Mouse (Mus musculus): ENCODE results near the gene Kif21a. TPM values are rescaled to one million over a fixed set of nuclear protein-coding genes. Genes with fewer than 3 reads are reported as not detected.

Gene Kif21a
- total and polyA plus RNA-seq, 3 experiments: not detected

- H3K9me3 ChIP-seq (replicated peaks; ENCODE audit: insufficient read depth, low read length): no peaks in the 10 kb centered on the region
- no peak overlapping the region for H3K4me3 ChIP-seq (ENCODE audit: control insufficient read depth in 1 of 2, insufficient read depth in 1 of 2, low read depth in 2 of 2, low read length in 2 of 2)
- H3K36me3 ChIP-seq (ENCODE audit: control insufficient read depth in 1 of 2, insufficient read depth in 2 of 2, low read length in 2 of 2): no peaks in the 10 kb centered on the region
- no peaks in the 10 kb centered on the region for H3K27me3 ChIP-seq (ENCODE audit: control insufficient read depth in 1 of 2, insufficient read depth in 2 of 2, low read length in 2 of 2)
- H3K79me2 ChIP-seq (ENCODE audit: control insufficient read depth, insufficient read depth, low read length, poor library complexity): no peaks in the 10 kb centered on the region
- no peaks in the 10 kb centered on the region for H3K4me1 ChIP-seq (ENCODE audit: control insufficient read depth in 1 of 2, insufficient read depth in 2 of 2, low read length in 2 of 2)
- H3K27ac ChIP-seq (ENCODE audit: control insufficient read depth, low read depth, low read length): no peak overlapping the region
- TF ChIP-seq USF2 (IDR thresholded peaks at IDR 0.05; ENCODE audit: borderline replicate concordance in 1 of 2, insufficient read depth in 1 of 2, low read depth in 1 of 2, low read length in 2 of 2) (no peak), ZMIZ1 (IDR thresholded peaks at IDR 0.05; ENCODE audit: low read depth, low read length) (no peak), POLR2AphosphoS5 (IDR thresholded peaks at IDR 0.05; ENCODE audit: borderline replicate concordance, low read depth, low read length) (no peak), KAT2A (conservative IDR thresholded peaks at IDR 0.05; ENCODE audit: low read depth, low read length) (no peak), NRF1 (IDR thresholded peaks at IDR 0.05; ENCODE audit: insufficient read depth, low read depth, low read length, poor library complexity, severe bottlenecking) (no peak), HCFC1 (IDR thresholded peaks at IDR 0.05; ENCODE audit: low read depth, low read length) (no peak)
- no peak for DNase-seq (ENCODE audit: low read depth, low spot score)
- H3K9ac ChIP-seq (ENCODE audit: control insufficient read depth, low read depth, low read length, poor library complexity, severe bottlenecking): no peak overlapping the region
Measured at GRCm38 (mm10) chr15:91028962-91029361, 20.8 kb downstream of the Kif21a start.

- Histone ChIP-seq H3K27ac (ENCODE audit: control insufficient read depth, low read depth, low read length) (no peak overlapping the region), H3K9me3 (replicated peaks; ENCODE audit: insufficient read depth, low read length) (no peaks in the 10 kb centered on the region)
- no peak for TF ChIP-seq GABPA (IDR thresholded peaks at IDR 0.05; ENCODE audit: low read depth, low read length)
- TF ChIP-seq CHD2 (IDR thresholded peaks at IDR 0.05; ENCODE audit: low read length): no peak
- no peak for TF ChIP-seq USF1 (IDR thresholded peaks at IDR 0.05; ENCODE audit: low read depth, low read length)
- no peak for TF ChIP-seq MEF2A (IDR thresholded peaks at IDR 0.05; ENCODE audit: extremely low read depth, insufficient replicate concordance, low read depth, low read length, poor library complexity, severe bottlenecking)
- TF ChIP-seq USF2 (IDR thresholded peaks at IDR 0.05; ENCODE audit: borderline replicate concordance in 1 of 2, insufficient read depth in 1 of 2, low read depth in 1 of 2, low read length in 2 of 2): no peak
- no peak for TF ChIP-seq CHD1 (IDR thresholded peaks at IDR 0.05; ENCODE audit: low read depth, low read length)
- no peak for TF ChIP-seq RCOR1 (IDR thresholded peaks at IDR 0.05; ENCODE audit: low read depth, low read length)
- no peak for TF ChIP-seq EP300 (IDR thresholded peaks at IDR 0.05; ENCODE audit: low read depth in 1 of 2, low read length in 2 of 2)
- TF ChIP-seq NELFE (IDR thresholded peaks at IDR 0.05; ENCODE audit: low read depth, low read length): no peak
- no peak for TF ChIP-seq MAFK (IDR thresholded peaks at IDR 0.05; ENCODE audit: borderline replicate concordance, low read depth, low read length)
- no peak for TF ChIP-seq POLR2AphosphoS2 (IDR thresholded peaks at IDR 0.05; ENCODE audit: low read length)
- TF ChIP-seq ELF1 (IDR thresholded peaks at IDR 0.05; ENCODE audit: low read depth, low read length): no peak
- no peak for TF ChIP-seq CTCF (IDR thresholded peaks at IDR 0.05 in 2 of 3, conservative IDR thresholded peaks at IDR 0.05 in 1 of 3; ENCODE audit: control insufficient read depth in 1 of 3, insufficient read depth in 1 of 3, low read depth in 2 of 3, low read length in 3 of 3, poor library complexity in 1 of 3, severe bottlenecking in 1 of 3)
- TF ChIP-seq KAT2A (conservative IDR thresholded peaks at IDR 0.05; ENCODE audit: low read depth, low read length): no peak
- no peak for TF ChIP-seq GATA1 (IDR thresholded peaks at IDR 0.05; ENCODE audit: low read depth, low read length)
- no peak for TF ChIP-seq UBTF (IDR thresholded peaks at IDR 0.05; ENCODE audit: borderline replicate concordance, insufficient read depth, low read depth, low read length)
- no peak for TF ChIP-seq E2F4 (IDR thresholded peaks at IDR 0.05; ENCODE audit: borderline replicate concordance, low read depth, low read length)
- TF ChIP-seq TCF12 (IDR thresholded peaks at IDR 0.05; ENCODE audit: low read depth, low read length): no peak
- no peak for TF ChIP-seq JUND (IDR thresholded peaks at IDR 0.05; ENCODE audit: low read depth, low read length)
Measured at GRCm38 (mm10) chr15:91028494-91028893, 21.3 kb downstream of the Kif21a start.

More at GRCm38 (mm10) chr15:91028494-91028893, 21.3 kb downstream of the Kif21a start:
- Histone ChIP-seq H3K4me1 (ENCODE audit: control insufficient read depth in 1 of 2, insufficient read depth in 2 of 2, low read length in 2 of 2) (no peaks in the 10 kb centered on the region), H3K79me2 (ENCODE audit: control insufficient read depth, insufficient read depth, low read length, poor library complexity) (no peaks in the 10 kb centered on the region), H3K9ac (ENCODE audit: control insufficient read depth, low read depth, low read length, poor library complexity, severe bottlenecking) (no peak overlapping the region), H3K36me3 (ENCODE audit: control insufficient read depth in 1 of 2, insufficient read depth in 2 of 2, low read length in 2 of 2) (no peaks in the 10 kb centered on the region), H3K4me3 (ENCODE audit: control insufficient read depth in 1 of 2, insufficient read depth in 1 of 2, low read depth in 2 of 2, low read length in 2 of 2) (no peak overlapping the region), H3K27me3 (ENCODE audit: control insufficient read depth in 1 of 2, insufficient read depth in 2 of 2, low read length in 2 of 2) (no peaks in the 10 kb centered on the region)
- no peak for DNase-seq (ENCODE audit: low read depth, low spot score)
